Mouse (Mus musculus) adrenal gland, postnatal 36 days (tissue): Measurements from ENCODE around the gene Cngb1. TPM values are rescaled to one million over a fixed set of nuclear protein-coding genes. Genes with fewer than 3 reads are reported as not detected.
"Not testable (repeated sequence)": the region's sequence is repeated elsewhere in the genome, so short reads cannot be mapped to it uniquely, and the experiment has no call there.

Source experiments
- DNase-seq, 2 experiments: peaks; one replicate each; pipeline ENCODE4 v3.0.0; 2021; ENCODE audit warnings: mixed read lengths in 1 of 2
- total RNA-seq, 2 experiments: library from RNA; stranded (reverse); gene quantifications; 2 replicates each; pipeline ENCODE4 v1.2.3; 2021

Gene Cngb1
- total RNA-seq, 2 experiments from 2014 or later: 0.23 to 0.86 TPM

DNA sequence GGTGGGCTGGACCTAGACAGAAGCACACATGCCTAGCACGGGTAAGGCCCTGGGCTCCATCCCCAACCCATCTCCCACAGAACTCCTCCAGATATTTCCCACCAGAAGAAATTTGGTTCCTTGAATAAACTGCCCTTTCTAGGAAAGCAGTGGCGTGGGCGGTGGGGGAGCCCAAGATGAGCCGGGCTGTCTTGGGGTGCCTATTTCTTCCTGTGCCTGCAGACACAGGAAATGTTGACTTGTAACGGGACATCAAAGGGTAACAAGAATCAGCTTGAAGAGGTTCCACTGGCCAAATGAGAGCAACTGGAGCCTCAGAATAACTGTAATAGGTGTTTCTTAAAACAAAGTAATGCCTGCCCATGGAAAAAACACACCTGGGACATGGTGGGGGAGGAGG, 59.1 kb downstream of the Cngb1 start:
- DNase-seq: no peak

DNA sequence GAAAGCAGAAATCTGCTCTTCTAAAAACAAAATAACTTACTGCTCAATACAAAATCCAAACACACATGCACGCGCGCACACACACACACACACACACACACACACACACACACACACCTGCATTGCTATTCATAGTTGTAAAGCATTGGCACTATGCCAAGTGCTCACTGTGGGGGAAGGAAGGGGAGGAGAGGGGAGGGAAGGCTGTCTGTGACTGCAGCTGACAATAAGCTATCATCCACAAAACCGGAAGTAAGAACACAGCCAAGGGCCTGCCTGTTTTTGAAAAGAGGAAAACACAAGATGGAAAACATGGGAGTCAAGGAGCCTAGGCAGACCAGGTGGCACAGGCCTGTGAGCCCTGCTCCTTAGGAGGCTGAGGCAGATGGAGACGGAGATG, 61.2 kb downstream of the Cngb1 start:
- DNase-seq: peak in 1 of 2 experiments; percentile 52

DNA sequence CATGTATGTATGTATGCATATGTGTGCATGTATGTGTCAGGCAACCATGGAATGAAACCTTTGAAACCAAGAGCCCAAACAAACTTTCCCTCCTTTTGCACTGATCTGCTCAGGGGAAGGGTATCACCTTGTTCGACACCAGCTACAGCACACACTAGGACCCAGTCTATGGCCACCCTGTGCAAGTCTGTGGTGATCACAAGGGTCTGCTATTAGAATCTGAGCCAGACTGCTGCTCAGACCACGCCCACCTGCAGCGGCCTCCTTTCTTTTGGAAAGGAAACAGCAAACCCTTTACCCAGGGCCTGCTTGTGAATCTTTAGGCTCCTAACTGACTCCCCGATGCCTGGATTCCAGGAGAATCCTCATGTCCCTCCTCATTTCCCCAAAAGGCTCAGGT, 62.5 kb downstream of the Cngb1 start:
- DNase-seq: no peak

DNA sequence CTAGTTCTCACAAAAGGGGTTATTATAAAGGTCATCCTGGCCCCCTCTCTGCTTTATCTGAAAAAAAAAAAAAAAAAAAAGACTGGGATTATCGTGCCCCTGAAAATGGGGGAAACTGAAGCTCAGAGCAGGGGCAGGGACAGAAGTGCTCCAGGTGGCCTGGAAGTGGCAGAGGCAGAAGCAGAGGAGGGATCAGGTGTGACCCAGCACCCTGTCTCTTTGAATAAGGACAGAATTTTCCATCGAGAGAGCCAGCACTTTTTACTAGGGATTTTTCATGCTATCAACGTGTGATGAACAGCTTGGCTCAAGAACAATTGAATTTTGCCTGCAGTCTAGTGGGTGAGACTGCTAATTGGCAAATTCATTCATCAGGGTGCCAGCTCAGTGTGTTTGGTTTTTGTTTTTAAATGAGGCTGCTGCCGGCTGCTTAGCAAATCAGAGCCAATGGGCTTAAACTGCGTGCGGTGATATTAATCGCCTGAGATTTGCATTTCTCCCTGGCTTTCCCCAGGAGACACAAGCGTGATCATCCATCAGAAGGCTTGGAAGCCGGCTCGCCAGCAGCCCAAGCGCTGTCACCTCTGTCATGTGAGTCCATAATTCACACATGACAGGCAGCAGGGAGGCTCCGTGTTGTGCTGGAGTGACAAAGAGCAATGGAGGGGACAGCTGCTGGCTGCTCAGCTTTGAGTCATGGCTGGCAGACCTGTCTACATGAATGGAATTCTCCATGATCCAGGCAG, 63.4 kb downstream of the Cngb1 start:
- DNase-seq: peak; percentile 68 to 70

DNA sequence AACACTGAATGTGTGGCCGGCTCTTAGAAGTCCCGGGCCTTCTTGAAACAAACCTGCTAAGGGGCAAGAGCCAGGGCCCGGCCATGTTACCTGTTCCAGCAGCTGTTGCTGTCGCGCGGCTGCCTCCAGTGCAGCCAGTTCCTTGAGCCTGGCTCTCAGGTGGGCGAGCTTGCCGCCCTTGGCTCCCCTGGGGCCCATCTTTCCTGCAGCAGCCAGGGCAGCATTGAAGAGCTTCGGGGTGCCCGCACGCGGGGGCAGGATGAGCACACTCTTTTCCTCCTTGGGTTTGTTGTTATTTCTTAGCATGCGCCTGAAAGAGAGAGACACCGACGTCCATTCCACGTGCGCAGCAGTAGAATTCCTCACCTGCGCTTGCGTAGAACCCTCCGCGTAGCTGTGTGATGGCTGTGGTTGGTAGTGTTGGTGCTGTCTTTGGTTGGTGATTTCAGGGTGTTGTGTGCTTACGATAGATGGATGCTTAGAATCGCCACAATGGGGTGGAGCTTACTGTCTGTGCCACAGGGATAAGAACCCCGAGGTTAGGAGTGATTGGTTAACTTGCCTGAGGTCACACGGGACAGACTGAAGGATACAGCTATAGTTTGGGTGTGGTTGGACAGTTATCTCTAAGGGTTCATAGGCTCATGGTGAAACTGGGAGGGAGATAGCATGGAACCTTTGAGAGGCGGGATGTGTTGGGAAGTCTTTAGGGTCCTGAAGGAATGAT, 64.1 kb downstream of the Cngb1 start:
- DNase-seq: no peak

DNA sequence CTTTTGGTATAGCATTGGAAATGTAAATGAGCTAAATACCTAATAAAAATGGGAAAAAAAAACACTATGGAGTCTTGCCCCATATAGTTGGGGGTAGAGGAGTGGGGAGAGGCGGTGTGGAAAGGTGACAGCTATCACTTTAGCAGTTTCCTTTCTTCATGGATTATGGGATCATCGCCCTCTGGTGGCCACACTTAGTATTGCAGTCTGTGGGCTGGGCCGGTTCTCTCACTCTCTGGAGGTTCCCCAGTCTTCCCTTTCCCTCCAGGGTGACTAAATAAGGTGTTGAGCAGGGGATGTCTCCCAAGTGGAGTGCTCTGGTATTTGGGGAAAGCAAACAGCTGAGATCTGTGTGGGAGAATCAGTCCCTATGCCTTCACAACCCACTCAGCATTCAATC, 70.7 kb downstream of the Cngb1 start:
- DNase-seq: peak; percentile 76 to 81

DNA sequence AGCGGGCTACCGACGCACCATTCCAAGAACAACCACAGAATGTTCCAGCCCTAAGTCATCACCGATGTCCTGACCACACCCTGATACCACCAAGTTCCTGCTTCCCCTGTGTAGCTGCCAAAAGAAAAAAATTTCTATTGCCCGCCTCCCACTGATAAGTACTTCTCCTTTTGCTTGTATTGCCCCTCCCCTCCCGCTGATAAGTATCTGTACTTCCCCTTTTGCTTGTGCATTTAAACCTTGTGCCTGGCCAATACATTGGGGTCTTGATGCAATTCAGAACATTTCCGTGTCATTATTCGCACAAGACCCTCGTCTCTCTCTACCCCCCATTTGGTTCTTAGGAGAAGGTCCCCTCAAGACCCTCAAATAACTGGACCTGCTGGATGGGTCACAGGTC, 76.3 kb downstream of the Cngb1 start:
- not testable (repeated sequence) for DNase-seq

DNA sequence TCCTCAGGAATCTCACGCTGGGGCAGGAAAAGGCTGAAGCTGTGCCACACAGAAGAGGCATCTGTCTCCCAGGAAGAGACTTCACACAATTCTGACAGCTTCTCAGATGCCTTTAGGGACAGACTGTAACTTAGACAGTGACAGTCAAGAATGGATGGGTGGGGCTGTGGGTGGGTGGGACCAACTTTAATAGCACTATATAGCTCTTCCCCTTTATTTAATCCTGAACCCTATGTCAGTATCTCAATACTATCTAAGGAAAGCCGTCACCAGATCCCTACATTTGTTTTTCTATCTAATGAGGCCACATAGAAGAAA, 79.3 kb downstream of the Cngb1 start:
- no peak for DNase-seq

DNA sequence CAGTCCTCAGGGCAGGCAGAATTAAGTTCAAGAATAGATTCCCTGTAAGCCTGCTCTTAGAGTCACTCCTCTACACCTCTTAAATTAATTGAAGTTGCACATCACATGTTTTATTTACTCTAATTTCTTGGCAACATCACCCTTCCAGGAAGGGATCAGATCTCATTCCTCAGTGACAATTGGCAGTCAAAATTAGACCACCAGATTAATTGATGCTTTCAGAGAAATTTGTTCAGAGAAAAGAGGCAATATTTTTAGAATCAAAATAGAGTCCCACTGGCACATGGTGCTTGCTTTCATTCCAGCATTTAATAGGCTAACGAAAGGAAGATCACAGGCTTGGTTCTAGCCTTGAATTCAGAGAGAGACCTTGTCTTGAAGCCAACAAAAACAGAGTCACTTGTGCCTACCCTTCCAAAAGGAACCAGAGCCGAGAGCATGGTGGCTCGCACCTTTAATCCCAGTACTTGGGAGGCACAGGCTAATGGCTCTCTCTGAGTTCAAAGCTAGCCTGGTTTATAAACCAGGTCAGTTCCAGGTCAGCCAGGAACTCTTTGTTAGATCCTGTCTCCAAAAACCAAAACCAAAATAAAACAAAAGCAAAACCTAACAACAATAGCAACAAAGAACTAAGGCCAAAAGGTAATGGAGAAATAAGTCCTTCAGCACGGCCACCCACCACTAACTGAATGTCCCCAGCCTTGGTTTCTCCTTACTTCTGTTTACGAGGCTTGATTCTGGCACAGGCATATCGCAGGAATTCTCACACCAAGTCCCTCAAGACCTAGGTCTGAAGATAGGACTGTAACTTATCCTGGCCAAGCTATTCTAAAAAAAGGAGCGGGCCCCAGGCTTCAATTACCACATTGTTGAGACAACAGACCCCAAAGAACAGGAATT, 79.9 kb downstream of the Cngb1 start:
- peak; percentile 48 to 54 for DNase-seq

DNA sequence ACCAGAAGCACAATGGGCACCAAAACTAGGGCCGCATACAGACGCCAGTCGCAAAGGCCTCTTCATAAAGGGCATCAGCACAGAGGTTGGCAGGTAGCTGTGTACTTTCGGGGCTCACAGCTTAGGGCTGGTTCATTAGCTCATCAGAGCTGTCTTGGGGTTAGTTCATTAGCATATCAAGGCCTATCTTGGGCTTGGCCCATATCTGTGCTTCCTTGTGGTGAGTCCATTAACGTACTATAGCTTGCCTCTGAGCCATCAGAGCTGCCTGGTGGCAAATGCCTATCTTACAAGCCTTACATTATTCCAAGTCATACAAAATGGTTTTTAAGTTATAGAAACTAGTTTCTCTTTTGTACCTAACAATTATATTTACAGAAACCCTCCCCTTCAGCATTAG, 82.4 kb downstream of the Cngb1 start:
- no peak for DNase-seq

DNA sequence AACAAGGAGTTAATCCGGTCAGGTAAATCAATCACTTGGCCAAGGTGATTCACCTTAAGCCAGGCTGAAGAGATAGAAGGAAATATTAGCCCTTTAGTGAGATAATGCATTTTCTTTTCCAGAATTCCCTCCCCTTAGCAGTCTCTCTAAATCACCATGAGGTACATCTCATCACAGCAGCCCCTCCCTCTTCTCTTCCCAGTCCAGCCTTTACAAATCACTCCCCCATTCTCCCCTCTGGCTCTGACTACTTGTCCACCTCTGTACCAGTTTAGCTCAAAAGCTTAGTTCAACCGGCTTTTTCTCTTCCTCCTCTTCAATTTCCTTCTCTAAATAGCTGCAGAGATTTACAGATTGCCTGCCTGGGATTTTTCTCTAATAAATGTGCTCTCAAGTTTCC, 85.3 kb downstream of the Cngb1 start:
- DNase-seq: no peak

DNA sequence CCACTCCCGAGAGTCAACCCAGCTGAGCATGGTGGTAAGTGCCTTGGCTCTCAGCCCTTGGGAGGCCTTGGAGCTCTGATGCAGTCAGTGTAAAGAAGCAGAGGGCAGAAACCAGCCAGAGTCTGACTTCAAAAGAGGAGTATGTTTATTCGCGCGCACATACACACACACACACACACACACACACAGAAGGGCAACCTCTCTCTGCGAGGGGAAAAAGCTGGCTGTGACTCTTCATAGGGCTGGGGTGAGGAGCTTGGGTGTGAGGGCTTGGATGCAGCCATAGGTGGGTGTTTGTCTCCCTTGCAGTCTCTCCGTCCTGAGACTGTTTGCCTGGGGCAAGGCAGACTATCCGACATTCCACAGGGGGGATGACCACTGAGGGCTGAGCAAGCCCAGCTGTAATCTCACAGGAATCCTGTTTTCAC, 85.8 kb downstream of the Cngb1 start:
- peak; percentile 56 to 57 for DNase-seq

DNA sequence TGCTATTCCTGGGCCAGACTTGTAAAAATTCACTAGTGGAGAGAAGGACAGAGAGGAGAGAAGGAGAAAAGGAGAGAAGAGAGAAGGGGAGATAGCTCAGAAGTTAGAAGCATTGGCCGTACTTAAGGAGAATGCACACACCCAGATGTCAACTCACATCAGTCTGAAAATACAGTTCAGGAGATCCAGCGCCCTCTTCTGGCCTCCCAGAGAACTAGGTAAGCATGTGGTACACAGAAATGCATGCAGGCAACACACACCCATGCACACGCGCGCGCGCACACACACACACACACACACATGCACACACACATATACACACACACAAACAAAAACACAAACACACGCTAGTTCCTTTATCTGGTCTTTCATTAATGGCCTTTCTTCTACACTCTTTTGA, 86.8 kb downstream of the Cngb1 start:
- DNase-seq: no peak

DNA sequence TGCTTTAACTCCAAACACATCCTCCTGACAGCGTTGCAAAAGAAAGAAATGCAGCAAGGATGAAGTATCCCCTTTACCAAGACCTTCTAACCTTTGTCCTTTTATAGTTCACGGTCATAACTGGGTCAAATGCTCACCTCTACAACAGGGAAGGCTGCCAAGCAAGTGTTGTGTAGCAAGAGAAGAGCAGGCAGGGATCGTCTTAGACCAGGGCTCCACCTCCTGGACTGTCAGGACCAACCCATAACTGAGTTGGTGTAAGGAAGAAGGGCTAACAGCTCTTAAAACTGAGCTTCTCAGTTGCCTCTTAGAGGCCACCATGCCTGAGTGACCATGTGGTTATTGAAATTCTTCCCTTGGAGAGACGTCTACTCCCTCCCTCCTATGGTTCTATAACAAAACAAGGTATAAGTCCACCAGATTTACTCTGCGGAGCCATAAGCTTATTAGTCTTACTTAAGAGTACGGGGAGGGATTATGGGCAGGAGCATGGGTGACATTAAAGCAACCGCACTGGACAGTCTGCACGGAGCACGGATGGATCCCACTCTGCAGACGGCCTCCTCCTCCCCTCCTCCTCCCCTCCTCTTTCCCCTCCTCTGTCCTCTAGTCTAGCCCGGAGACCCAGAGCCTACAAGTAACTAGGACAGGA, 90.5 kb downstream of the Cngb1 start:
- DNase-seq: no peak

DNA sequence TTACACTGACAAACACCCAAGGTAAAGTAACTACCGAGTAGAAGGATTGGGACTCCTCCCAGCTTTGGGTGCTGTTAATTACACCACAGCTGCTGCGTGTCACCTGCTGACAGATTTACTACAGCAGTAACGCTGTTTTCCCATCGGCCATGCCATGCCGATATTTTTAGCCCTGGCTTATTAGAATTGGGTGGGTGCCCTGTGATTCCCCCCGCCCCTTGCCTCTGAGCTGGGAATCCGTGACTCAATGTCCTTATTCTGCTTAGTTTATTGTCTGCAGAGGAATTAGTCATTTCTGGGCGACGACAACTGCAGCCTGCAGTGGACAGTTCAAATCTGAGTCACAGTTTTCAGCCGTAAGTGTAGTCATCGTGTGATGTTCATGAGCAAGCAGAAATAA, 96.5 kb downstream of the Cngb1 start:
- DNase-seq: peak; percentile 71 to 74

DNA sequence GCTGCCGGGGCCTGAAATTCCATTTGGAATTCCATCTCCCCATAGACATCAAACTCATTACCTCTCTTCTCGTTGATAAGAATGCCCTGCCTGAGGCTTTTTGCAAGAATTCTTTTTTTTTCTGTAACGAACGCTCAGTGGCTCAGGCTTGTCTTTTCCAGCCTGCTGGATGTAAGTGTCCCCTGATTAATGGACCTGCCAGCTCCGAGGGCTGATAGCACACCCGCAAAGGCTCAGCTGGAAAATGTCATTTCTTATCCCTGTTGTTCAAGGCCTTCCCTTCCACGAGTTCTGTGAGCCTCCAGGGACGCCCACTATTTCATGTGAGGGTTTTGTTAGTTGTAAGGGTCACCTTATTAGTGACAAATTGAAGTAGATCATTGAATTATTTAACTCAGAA, 100.4 kb downstream of the Cngb1 start:
- peak; percentile 65 to 69 for DNase-seq

DNA sequence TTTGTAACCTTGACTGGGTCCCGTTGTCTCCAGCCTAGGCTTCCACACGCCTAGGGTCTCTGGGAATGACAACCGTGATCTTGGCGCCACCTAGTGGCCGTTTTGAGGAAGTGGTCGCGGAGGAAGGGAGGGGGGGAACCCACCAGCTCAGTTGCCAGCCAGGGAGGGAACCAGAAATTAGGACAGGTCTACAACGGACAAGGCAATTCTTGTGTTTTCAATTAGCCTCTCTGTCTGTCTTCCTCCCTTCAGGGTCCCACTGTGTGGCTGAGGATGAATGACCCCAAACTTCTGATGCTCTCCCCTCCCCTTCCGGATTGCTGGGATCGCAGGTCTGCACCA, 102.4 kb downstream of the Cngb1 start:
- peak; percentile 77 to 79 for DNase-seq

DNA sequence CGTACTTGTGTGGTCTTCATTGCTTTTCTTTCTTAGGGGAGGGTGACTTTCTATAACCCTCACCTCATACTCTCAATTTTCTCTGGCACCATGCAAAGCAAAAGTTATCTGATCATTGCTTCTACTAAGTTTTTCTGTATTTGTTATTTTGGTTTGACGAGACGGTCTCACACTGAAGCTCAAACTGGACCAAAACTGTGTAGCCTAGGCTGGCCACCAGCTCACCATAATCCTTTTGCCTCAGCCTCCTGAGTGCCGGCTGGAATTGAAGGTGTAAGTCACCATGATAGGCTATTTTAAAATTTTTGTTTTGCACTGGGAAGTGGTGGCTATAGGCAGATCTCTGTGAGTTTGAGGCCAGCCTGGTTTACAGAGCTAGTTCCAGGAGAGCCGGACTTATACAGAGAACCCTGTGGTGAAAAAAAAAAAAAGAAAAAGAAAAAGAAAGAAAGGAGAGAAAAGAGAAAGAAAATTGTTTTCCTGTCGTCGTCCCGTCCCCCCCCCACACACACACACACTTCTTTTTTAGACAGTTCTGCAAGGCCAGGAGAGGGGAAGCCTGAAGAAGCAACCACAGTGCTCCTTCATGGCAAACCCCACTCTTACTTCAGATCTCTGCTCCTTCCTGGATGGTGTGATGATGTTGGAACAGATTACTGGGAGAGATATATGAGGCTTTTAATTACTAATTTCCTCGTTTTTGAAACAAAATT, 102.9 kb downstream of the Cngb1 start:
- no peak for DNase-seq

DNA sequence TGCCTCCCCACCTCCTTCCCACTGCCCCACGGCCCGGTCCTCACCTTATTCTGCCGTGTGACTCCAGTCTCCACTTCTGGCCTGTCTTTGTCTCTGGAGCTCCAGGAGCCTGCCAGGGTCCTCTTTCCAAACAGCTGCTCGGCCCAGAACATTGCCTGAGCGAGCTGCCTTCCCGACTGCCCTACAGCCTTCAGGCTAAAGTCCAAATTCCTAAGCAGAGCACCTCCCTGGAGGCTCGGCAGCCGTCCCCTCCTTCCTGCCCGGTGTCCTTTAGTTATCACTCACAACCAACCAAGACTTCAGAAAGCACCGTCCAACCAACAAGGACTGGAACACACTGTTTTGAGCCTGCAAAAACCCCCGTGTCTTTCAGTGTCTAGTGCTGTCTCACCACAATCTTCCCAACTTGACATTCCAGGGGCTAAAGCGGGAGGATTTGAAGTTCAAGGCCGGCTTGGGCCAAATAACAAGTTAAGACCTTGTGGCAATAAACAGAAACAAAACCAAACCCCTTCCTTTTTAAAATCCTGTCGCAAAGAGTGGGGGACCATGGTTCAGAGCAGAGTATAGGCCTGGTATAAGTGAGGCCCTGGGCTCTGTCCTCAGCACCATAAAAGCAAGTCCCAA, 103.6 kb downstream of the Cngb1 start, which contains the start of gene Kifc3:
Gene Kifc3 (minus strand): TSS at position 164 of the 627 bp plus-strand sequence.
- DNase-seq: peak; percentile 60 to 62

DNA sequence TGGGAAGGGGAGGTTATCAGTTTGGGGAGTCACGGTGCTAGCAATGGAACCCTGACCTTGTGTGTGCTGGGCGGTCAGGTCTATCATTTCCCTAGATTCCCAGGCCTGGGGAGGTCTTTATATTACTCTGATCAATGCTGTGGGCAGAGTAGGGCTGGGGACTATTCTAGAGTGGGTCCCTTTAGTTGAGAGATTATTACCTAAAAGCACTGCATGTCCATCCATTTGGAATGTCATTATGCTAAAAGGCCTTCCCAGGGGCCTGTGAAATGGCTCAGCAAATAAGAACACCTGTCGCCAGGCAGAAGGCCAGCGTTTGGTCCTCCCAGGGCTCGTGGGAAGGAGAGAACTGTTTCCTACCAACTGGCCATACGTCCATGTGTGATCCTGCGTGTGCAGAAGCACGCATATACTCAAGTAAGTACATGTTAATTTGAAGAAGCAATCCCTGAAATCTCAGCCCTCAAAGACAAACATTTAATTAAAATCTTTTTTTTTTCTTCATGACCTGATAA, 104.3 kb downstream of the Cngb1 start:
- no peak for DNase-seq

DNA sequence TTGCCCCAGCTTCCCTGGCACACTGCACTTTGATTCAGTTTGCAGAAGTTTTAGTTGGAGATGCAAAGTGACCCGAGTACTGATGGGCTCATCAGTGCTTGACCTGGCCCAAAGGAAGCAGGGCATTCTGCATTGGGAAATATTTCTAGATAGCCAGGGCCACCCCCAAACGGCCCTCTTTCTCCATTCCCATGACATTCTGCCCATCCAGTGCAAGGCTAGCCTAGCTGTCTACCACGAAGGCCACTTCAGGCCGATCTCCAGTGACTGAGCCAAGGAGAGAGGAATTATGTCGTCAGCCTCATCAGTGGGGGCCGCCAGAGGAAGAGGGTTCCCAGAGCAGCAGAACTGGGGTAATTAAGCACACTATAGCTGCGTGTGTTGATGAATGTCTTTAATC, 104.9 kb downstream of the Cngb1 start:
- peak; percentile 57 to 79 for DNase-seq
